31 mouse cellular contexts compared by ENCODE assay signal in genomic region chr6:115918615-115919014, GRCm38 (mm10). TPM values are rescaled to one million over a fixed set of nuclear protein-coding genes. Genes with fewer than 3 reads are reported as not detected.
"Had no signal": no experiment of that assay in that cellular context is flagged by ENCODE, and none has a peak within 500 bp of the region (broad histone marks: within the 10 kb centered on the region; RNA-seq: fewer than 3 reads in every experiment).

No protein-coding gene starts in this region.

- H3K27me3 ChIP-seq: liver, embryonic 15.5 days; midbrain, embryonic 13.5 days had no signal

- H3K9ac ChIP-seq: liver, embryonic 15.5 days; midbrain, embryonic 13.5 days had no signal

- H3K9me3 ChIP-seq: liver, embryonic 15.5 days; midbrain, embryonic 13.5 days had no signal

- H3K4me1 ChIP-seq: midbrain, embryonic 13.5 days had no signal

- DNase-seq: kidney, adult 2 months; kidney, postnatal 25 days; layer of hippocampus, adult 9-11 months; layer of hippocampus, postnatal 36 days; lung, adult 2 months; lung, postnatal 14 days; lung, postnatal 4 days; thymus, adult 2 months; thymus, postnatal 14 days; thymus, postnatal 4 days had no signal

- H3K36me3 ChIP-seq: liver, embryonic 15.5 days had no signal

- H3K27ac ChIP-seq: kidney, postnatal 0 days; layer of hippocampus, adult 2 months; left cerebral cortex, adult 2 months; liver, embryonic 15.5 days; midbrain, embryonic 13.5 days; stomach, postnatal 0 days had no signal

- H3K4me3 ChIP-seq: layer of hippocampus, adult 2 months; left cerebral cortex, adult 2 months; liver, embryonic 15.5 days; midbrain, embryonic 13.5 days had no signal

- H3K4me2 ChIP-seq: liver, embryonic 15.5 days; midbrain, embryonic 13.5 days had no signal

- ATAC-seq: intestine, postnatal 0 days; midbrain, embryonic 13.5 days had no signal

RNA-seq across cellular contexts. Expression of gene Rho, which starts 12.9 kb away (rescaled TPM):
- polyA plus RNA-seq: kidney, embryonic 14.5 days; kidney, postnatal 0 days; liver, embryonic 15.5 days; neural tube, embryonic 11.5 days had no signal

RNA-seq across cellular contexts. Expression of gene H1foo, which starts 26.1 kb away (rescaled TPM):
- total RNA-seq: layer of hippocampus, adult 2 months; layer of hippocampus, postnatal 36 days; left cerebral cortex, adult 2 months; left cerebral cortex, postnatal 10 days; left cerebral cortex, postnatal 36 days; megakaryocyte progenitor cell, adult 5-6 weeks; midbrain, postnatal 0 days had no signal
- polyA plus RNA-seq: intestine, postnatal 0 days; kidney, adult 2 months; kidney, embryonic 14.5 days; kidney, postnatal 0 days; large intestine, adult 2 months; limb, embryonic 11.5 days; limb, embryonic 14.5 days; liver, embryonic 15.5 days; lung, adult 2 months; lung, embryonic 16.5 days; midbrain, embryonic 13.5 days; midbrain, postnatal 0 days; neural tube, embryonic 11.5 days; neural tube, embryonic 14.5 days; small intestine, adult 2 months; spleen, adult 2 months; stomach, embryonic 14.5 days; stomach, postnatal 0 days had no signal
